Mouse (Mus musculus) right cerebral cortex, postnatal 36 days (tissue): ENCODE measurements at regions not wholly inside any gene's neighbourhood (a gene's known extent, or its start where the extent isn't known, plus 50 kb on each side); places are given as distances from the start of the nearest gene placed in this dataset.

Experiments
- DNase-seq, 2 experiments: peaks; one replicate each; pipeline ENCODE4 v3.0.0; 2022; ENCODE audit warnings: low spot score in 2 of 2, mixed read lengths in 1 of 2

GRCm38 (mm10) chr1:92731353-92732282, 83.0 kb upstream of the Otos start:
- DNase-seq: no peak

GRCm38 (mm10) chr1:92730576-92730975, 81.9 kb upstream of the Otos start:
- no peak for DNase-seq

GRCm38 (mm10) chr1:92727961-92728360, 79.3 kb upstream of the Otos start:
- peak in 1 of 2 experiments; percentile 32 for DNase-seq

- DNase-seq: no peak
Observed at GRCm38 (mm10) chr1:92727371-92727770, 78.7 kb upstream of the Otos start.

GRCm38 (mm10) chr1:92726341-92726740, 77.7 kb upstream of the Otos start:
- DNase-seq: peak; percentile 44 to 58

- DNase-seq: no peak
Observed at GRCm38 (mm10) chr1:92724135-92724534, 75.5 kb upstream of the Otos start.

GRCm38 (mm10) chr1:92720567-92720966, 71.9 kb upstream of the Otos start:
- DNase-seq: no peak

- no peak for DNase-seq
Observed at GRCm38 (mm10) chr1:92719864-92720263, 71.2 kb upstream of the Otos start.

GRCm38 (mm10) chr1:92718108-92718507, 69.5 kb upstream of the Otos start:
- no peak for DNase-seq

GRCm38 (mm10) chr1:92714725-92715324, 66.2 kb upstream of the Otos start:
- no peak for DNase-seq

GRCm38 (mm10) chr1:92712366-92712765, 63.7 kb upstream of the Otos start:
- DNase-seq: peak; percentile 48 to 70

- no peak for DNase-seq
Observed at GRCm38 (mm10) chr1:92710321-92710839, 61.7 kb upstream of the Otos start.

- no peak for DNase-seq
Observed at GRCm38 (mm10) chr1:92709190-92709850, 60.7 kb upstream of the Otos start.

- no peak for DNase-seq
Observed at GRCm38 (mm10) chr1:92707917-92708897, 59.6 kb upstream of the Otos start.

GRCm38 (mm10) chr1:92707441-92707840, 58.8 kb upstream of the Otos start:
- no peak for DNase-seq

GRCm38 (mm10) chr1:92703903-92704302, 55.3 kb upstream of the Otos start:
- no peak for DNase-seq

GRCm38 (mm10) chr1:92703270-92703669, 54.6 kb upstream of the Otos start:
- DNase-seq: no peak

GRCm38 (mm10) chr1:92700107-92700506, 51.5 kb upstream of the Otos start:
- no peak for DNase-seq

GRCm38 (mm10) chr1:92699697-92700096, 51.1 kb upstream of the Otos start:
- no peak for DNase-seq

GRCm38 (mm10) chr1:92699048-92699447, 50.4 kb upstream of the Otos start:
- DNase-seq: peak; percentile 31 to 54

GRCm38 (mm10) chr1:92698541-92698940, 49.9 kb upstream of the Otos start:
- DNase-seq: no peak
